Mouse (Mus musculus): ENCODE results near the gene Aldh4a1. TPM values are rescaled to one million over a fixed set of nuclear protein-coding genes. Genes with fewer than 3 reads are reported as not detected.

The Aldh4a1 gene
- polyA plus RNA-seq, 2 experiments, result 29.9 to 31.1 TPM

- H3K4me3 ChIP-seq (ENCODE audit: insufficient read depth in 1 of 2, low read depth in 2 of 2, low read length in 2 of 2), result no peak overlapping the region
- no peak overlapping the region for H3K9ac ChIP-seq (replicated peaks)
- DNase-seq (ENCODE audit: low read depth in 3 of 3, low spot score in 3 of 3) (no peak), ATAC-seq (ENCODE audit: insufficient read depth) (no peak)
- H3K27ac ChIP-seq, result no peak overlapping the region
- WGBS (ENCODE audit: insufficient replicate concordance), result 74% methylated on average over 9 of the region's 9 CpGs
- TF ChIP-seq EP300 (IDR thresholded peaks at IDR 0.05; ENCODE audit: low read depth), result no peak
- no peak for TF ChIP-seq CTCF (IDR thresholded peaks at IDR 0.05; ENCODE audit: low read depth)
- H3K36me3 ChIP-seq (replicated peaks; ENCODE audit: control insufficient read depth, insufficient read depth, low read depth), result no peaks in the 10 kb centered on the region
- H3K4me1 ChIP-seq (replicated peaks; ENCODE audit: control insufficient read depth in 2 of 2, insufficient read depth in 2 of 2, low read length in 1 of 2), result 0 out of 4 replicates have a peak, but pooled peaks cover 0 to 3% of the 10 kb centered on the region in 2 experiments
- no peaks in the 10 kb centered on the region for H3K9me3 ChIP-seq (ENCODE audit: control insufficient read depth, low read length)
- H3K4me2 ChIP-seq (ENCODE audit: low read depth), result no peak overlapping the region
- no peaks in the 10 kb centered on the region for H3K27me3 ChIP-seq (ENCODE audit: control insufficient read depth, insufficient read depth, low read length)
Observed at GRCm38 (mm10) chr4:139637847-139638246, 15.2 kb downstream of the Aldh4a1 start.

- no peak overlapping the region for H3K27ac ChIP-seq
- ATAC-seq (ENCODE audit: insufficient read depth) (no peak), DNase-seq (ENCODE audit: low read depth in 3 of 3, low spot score in 3 of 3) (no peak)
- no peak overlapping the region for H3K9ac ChIP-seq (replicated peaks)
- WGBS (ENCODE audit: insufficient replicate concordance), result 77% methylated on average over 16 of the region's 16 CpGs
- H3K4me2 ChIP-seq (ENCODE audit: low read depth), result no peak overlapping the region
- no peaks in the 10 kb centered on the region for H3K36me3 ChIP-seq (replicated peaks; ENCODE audit: control insufficient read depth, insufficient read depth, low read depth)
- no peak overlapping the region for H3K4me3 ChIP-seq (ENCODE audit: insufficient read depth in 1 of 2, low read depth in 2 of 2, low read length in 2 of 2)
- 0 out of 4 replicates have a peak, but pooled peaks cover 0 to 3% of the 10 kb centered on the region in 2 experiments for H3K4me1 ChIP-seq (replicated peaks; ENCODE audit: control insufficient read depth in 2 of 2, insufficient read depth in 2 of 2, low read length in 1 of 2)
- no peaks in the 10 kb centered on the region for H3K27me3 ChIP-seq (ENCODE audit: control insufficient read depth, insufficient read depth, low read length)
- TF ChIP-seq CTCF (IDR thresholded peaks at IDR 0.05; ENCODE audit: low read depth) (no peak), EP300 (IDR thresholded peaks at IDR 0.05; ENCODE audit: low read depth) (no peak)
- no peaks in the 10 kb centered on the region for H3K9me3 ChIP-seq (ENCODE audit: control insufficient read depth, low read length)
Observed at GRCm38 (mm10) chr4:139638356-139638755, 15.7 kb downstream of the Aldh4a1 start.

GRCm38 (mm10) chr4:139639801-139640200 is 17.1 kb downstream of the Aldh4a1 start:
- no peak for TF ChIP-seq CTCF (IDR thresholded peaks at IDR 0.05; ENCODE audit: low read depth)
- TF ChIP-seq EP300 (IDR thresholded peaks at IDR 0.05; ENCODE audit: low read depth), result no peak
- Histone ChIP-seq H3K27me3 (ENCODE audit: control insufficient read depth, insufficient read depth, low read length) (no peaks in the 10 kb centered on the region), H3K36me3 (replicated peaks; ENCODE audit: control insufficient read depth, insufficient read depth, low read depth) (no peaks in the 10 kb centered on the region), H3K4me2 (ENCODE audit: low read depth) (no peak overlapping the region), H3K9ac (replicated peaks) (no peak overlapping the region), H3K9me3 (ENCODE audit: control insufficient read depth, low read length) (no peaks in the 10 kb centered on the region), H3K4me1 (replicated peaks; ENCODE audit: control insufficient read depth in 2 of 2, insufficient read depth in 2 of 2, low read length in 1 of 2) (0 out of 4 replicates have a peak, but pooled peaks cover 0 to 3% of the 10 kb centered on the region in 2 experiments), H3K27ac (no peak overlapping the region), H3K4me3 (ENCODE audit: insufficient read depth in 1 of 2, low read depth in 2 of 2, low read length in 2 of 2) (no peak overlapping the region)
- ATAC-seq (ENCODE audit: insufficient read depth) (no peak), DNase-seq (ENCODE audit: low read depth in 3 of 3, low spot score in 3 of 3) (no peak)
- WGBS (ENCODE audit: insufficient replicate concordance), result 47% methylated on average over 12 of the region's 12 CpGs

- DNase-seq (ENCODE audit: low read depth in 3 of 3, low spot score in 3 of 3) (no peak), ATAC-seq (ENCODE audit: insufficient read depth) (no peak)
- no peaks in the 10 kb centered on the region for H3K36me3 ChIP-seq (replicated peaks; ENCODE audit: control insufficient read depth, insufficient read depth, low read depth)
- no peak overlapping the region for H3K4me3 ChIP-seq (ENCODE audit: insufficient read depth in 1 of 2, low read depth in 2 of 2, low read length in 2 of 2)
- H3K4me2 ChIP-seq (ENCODE audit: low read depth), result no peak overlapping the region
- TF ChIP-seq EP300 (IDR thresholded peaks at IDR 0.05; ENCODE audit: low read depth) (no peak), CTCF (IDR thresholded peaks at IDR 0.05; ENCODE audit: low read depth) (no peak)
- no peaks in the 10 kb centered on the region for H3K9me3 ChIP-seq (ENCODE audit: control insufficient read depth, low read length)
- H3K4me1 ChIP-seq (replicated peaks; ENCODE audit: control insufficient read depth in 2 of 2, insufficient read depth in 2 of 2, low read length in 1 of 2), result 0 out of 4 replicates have a peak, but pooled peaks cover 0 to 3% of the 10 kb centered on the region in 2 experiments
- H3K27me3 ChIP-seq (ENCODE audit: control insufficient read depth, insufficient read depth, low read length), result no peaks in the 10 kb centered on the region
- no peak overlapping the region for H3K9ac ChIP-seq (replicated peaks)
- 43% methylated on average over 12 of the region's 12 CpGs for WGBS (ENCODE audit: insufficient replicate concordance)
- H3K27ac ChIP-seq, result no peak overlapping the region
Observed at GRCm38 (mm10) chr4:139640333-139640732, 17.7 kb downstream of the Aldh4a1 start.

- Histone ChIP-seq H3K4me2 (ENCODE audit: low read depth) (no peak overlapping the region), H3K9ac (replicated peaks) (no peak overlapping the region), H3K36me3 (replicated peaks; ENCODE audit: control insufficient read depth, insufficient read depth, low read depth) (no peaks in the 10 kb centered on the region), H3K27ac (no peak overlapping the region), H3K9me3 (ENCODE audit: control insufficient read depth, low read length) (no peaks in the 10 kb centered on the region), H3K4me1 (replicated peaks; ENCODE audit: control insufficient read depth in 2 of 2, insufficient read depth in 2 of 2, low read length in 1 of 2) (0 out of 4 replicates have a peak, but pooled peaks cover 0 to 3% of the 10 kb centered on the region in 2 experiments), H3K4me3 (ENCODE audit: insufficient read depth in 1 of 2, low read depth in 2 of 2, low read length in 2 of 2) (no peak overlapping the region), H3K27me3 (ENCODE audit: control insufficient read depth, insufficient read depth, low read length) (no peaks in the 10 kb centered on the region)
- DNase-seq (ENCODE audit: low read depth in 3 of 3, low spot score in 3 of 3) (no peak), ATAC-seq (ENCODE audit: insufficient read depth) (no peak)
- 24% methylated on average over 6 of the region's 6 CpGs for WGBS (ENCODE audit: insufficient replicate concordance)
- no peak for TF ChIP-seq CTCF (IDR thresholded peaks at IDR 0.05; ENCODE audit: low read depth)
- TF ChIP-seq EP300 (IDR thresholded peaks at IDR 0.05; ENCODE audit: low read depth), result no peak
Observed at GRCm38 (mm10) chr4:139640775-139641174, 18.1 kb downstream of the Aldh4a1 start.
